Mouse (Mus musculus) CH12.LX (cell line): ENCODE results near the gene Ube2o. TPM values are rescaled to one million over a fixed set of nuclear protein-coding genes. Genes with fewer than 3 reads are reported as not detected.

Experiments used
- DNase-seq: peaks from one replicate; pipeline ENCODE4 v3.0.0-alpha.2; 2013; ENCODE audit errors: extremely low read depth
- H3K27ac ChIP-seq: 2 replicates; pipeline ENCODE4 v1.5.1; 2012; ENCODE audit warnings: low read depth, mild to moderate bottlenecking, control low read depth, moderate library complexity; ENCODE audit not compliant: insufficient read depth
- H3K27me3 ChIP-seq: replicated peaks from 2 replicates; pipeline ENCODE3; 2012; ENCODE audit warnings: inconsistent platforms
- H3K36me3 ChIP-seq, 2 experiments: replicated peaks in 1 of 2; 2 replicates each; pipeline versions ENCODE3 to v1.6.1; 2012; ENCODE audit warnings: inconsistent platforms in 1 of 2, low read length in 1 of 2, mild to moderate bottlenecking in 1 of 2, mixed read lengths in 1 of 2, moderate library complexity in 1 of 2; ENCODE audit not compliant: control insufficient read depth in 1 of 2, insufficient read depth in 1 of 2
- H3K4me1 ChIP-seq, 2 experiments: 2 replicates each; pipeline ENCODE4 v1.6.1; 2012; ENCODE audit warnings: inconsistent platforms in 1 of 2, moderate library complexity in 1 of 2; ENCODE audit not compliant: insufficient read depth in 2 of 2, control insufficient read depth in 1 of 2
- H3K4me2 ChIP-seq: 2 replicates; pipeline ENCODE4 v1.6.1; 2012; ENCODE audit warnings: low read depth, mild to moderate bottlenecking, control low read depth; ENCODE audit not compliant: poor library complexity, insufficient read depth, severe bottlenecking
- H3K4me3 ChIP-seq, 3 experiments: fragments of 150-350 bp in 1 of 3; sonication (generic) in 1 of 3; replicated peaks in 1 of 3; 2 replicates each; pipeline versions ENCODE3 to v1.5.1; 2011 to 2012; ENCODE audit warnings: low read depth in 2 of 3, low read length in 2 of 3, mild to moderate bottlenecking in 2 of 3, moderate library complexity in 2 of 3, control low read depth in 1 of 3, improper control_type of control experiment in 1 of 3, inconsistent platforms in 1 of 3, mixed read lengths in 1 of 3; ENCODE audit not compliant: poor library complexity in 1 of 3
- H3K79me2 ChIP-seq: replicated peaks from 2 replicates; pipeline ENCODE4 v1.6.1; 2012; ENCODE audit warnings: mild to moderate bottlenecking, moderate library complexity; ENCODE audit not compliant: control insufficient read depth, poor library complexity, insufficient read depth, severe bottlenecking; ENCODE audit errors: extremely low read depth
- H3K9ac ChIP-seq: 2 replicates; pipeline ENCODE4 v1.6.1; 2012; ENCODE audit warnings: low read depth, mild to moderate bottlenecking, control low read depth, moderate library complexity; ENCODE audit not compliant: insufficient read depth
- H3K9me3 ChIP-seq: replicated peaks from 2 replicates; pipeline ENCODE3; 2012; ENCODE audit warnings: low read length, inconsistent platforms, mixed read lengths
- BHLHE40 ChIP-seq: IDR thresholded peaks from 2 replicates; pipeline ENCODE4 v1.6.1; 2011; ENCODE audit warnings: mild to moderate bottlenecking, low read depth, low read length, improper control_type of control experiment
- CHD2 ChIP-seq: IDR thresholded peaks from 2 replicates; pipeline ENCODE4 v1.6.1; 2011; ENCODE audit warnings: low read length, improper control_type of control experiment
- CTCF ChIP-seq, 2 experiments: IDR thresholded peaks in 1 of 2; conservative IDR thresholded peaks in 1 of 2; 2 replicates each; pipeline ENCODE4 v1.5.1; 2011 to 2012; ENCODE audit warnings: low read depth in 2 of 2, low read length in 2 of 2, improper control_type of control experiment in 1 of 2, inconsistent platforms in 1 of 2, mild to moderate bottlenecking in 1 of 2, moderate library complexity in 1 of 2
- E2F4 ChIP-seq: IDR thresholded peaks from 2 replicates; pipeline ENCODE4 v1.6.1; 2011; ENCODE audit warnings: low read depth, low read length, improper control_type of control experiment; ENCODE audit not compliant: insufficient replicate concordance
- ELF1 ChIP-seq: IDR thresholded peaks from 2 replicates; pipeline ENCODE4 v1.6.1; 2014; ENCODE audit warnings: low read depth, mild to moderate bottlenecking, inconsistent platforms, low read length, improper control_type of control experiment
- EP300 ChIP-seq: IDR thresholded peaks from 2 replicates; pipeline ENCODE4 v1.6.1; 2011; ENCODE audit warnings: low read length, improper control_type of control experiment
- ETS1 ChIP-seq: conservative IDR thresholded peaks from 2 replicates; pipeline ENCODE4 v1.6.1; 2012; ENCODE audit warnings: low read depth, mild to moderate bottlenecking, inconsistent platforms, low read length, improper control_type of control experiment, moderate library complexity
- GABPA ChIP-seq: IDR thresholded peaks from 2 replicates; pipeline ENCODE4 v1.6.1; 2012; ENCODE audit warnings: low read depth, low read length, improper control_type of control experiment, inconsistent platforms; ENCODE audit not compliant: insufficient replicate concordance
- HCFC1 ChIP-seq: IDR thresholded peaks from 2 replicates; pipeline ENCODE4 v1.6.1; 2012; ENCODE audit warnings: low read depth, mild to moderate bottlenecking, inconsistent platforms, low read length, improper control_type of control experiment
- IRF4 ChIP-seq: IDR thresholded peaks from 2 replicates; pipeline ENCODE4 v1.6.1; 2014; ENCODE audit warnings: low read depth, mild to moderate bottlenecking, inconsistent platforms, low read length, improper control_type of control experiment
- KAT2A ChIP-seq: IDR thresholded peaks from 2 replicates; pipeline ENCODE4 v1.6.1; 2012; ENCODE audit warnings: low read length, improper control_type of control experiment, inconsistent platforms; ENCODE audit not compliant: insufficient replicate concordance
- MAFK ChIP-seq: IDR thresholded peaks from 2 replicates; pipeline ENCODE4 v1.6.1; 2011; ENCODE audit warnings: low read length, improper control_type of control experiment; ENCODE audit not compliant: insufficient replicate concordance
- MAX ChIP-seq: IDR thresholded peaks from 2 replicates; pipeline ENCODE4 v1.6.1; 2011; ENCODE audit warnings: low read length, improper control_type of control experiment
- MAZ ChIP-seq: IDR thresholded peaks from 2 replicates; pipeline ENCODE4 v1.6.1; 2012; ENCODE audit warnings: low read depth, mild to moderate bottlenecking, inconsistent platforms, low read length, improper control_type of control experiment, moderate library complexity
- MEF2A ChIP-seq: IDR thresholded peaks from 2 replicates; pipeline ENCODE4 v1.6.1; 2014; ENCODE audit warnings: low read depth, mild to moderate bottlenecking, inconsistent platforms, low read length, improper control_type of control experiment, borderline replicate concordance
- MYC ChIP-seq: IDR thresholded peaks from 2 replicates; pipeline ENCODE4 v1.6.1; 2011; ENCODE audit warnings: low read depth, mild to moderate bottlenecking, improper control_type of control experiment, low read length
- NRF1 ChIP-seq: IDR thresholded peaks from 2 replicates; pipeline ENCODE4 v1.6.1; 2014; ENCODE audit warnings: low read depth, mild to moderate bottlenecking, inconsistent platforms, low read length, improper control_type of control experiment, moderate library complexity
- RAD21 ChIP-seq: IDR thresholded peaks from 2 replicates; pipeline ENCODE4 v1.6.1; 2011; ENCODE audit warnings: low read depth, mild to moderate bottlenecking, low read length, improper control_type of control experiment, moderate library complexity
- RCOR1 ChIP-seq: conservative IDR thresholded peaks from 2 replicates; pipeline ENCODE4 v1.6.1; 2012; ENCODE audit warnings: low read depth, mild to moderate bottlenecking, inconsistent platforms, low read length, improper control_type of control experiment
- SMC3 ChIP-seq: IDR thresholded peaks from 2 replicates; pipeline ENCODE4 v1.6.1; 2011; ENCODE audit warnings: low read depth, low read length, improper control_type of control experiment
- TBP ChIP-seq: conservative IDR thresholded peaks from 2 replicates; pipeline ENCODE4 v1.6.1; 2011; ENCODE audit warnings: low read depth, low read length, improper control_type of control experiment
- UBTF ChIP-seq: IDR thresholded peaks from 2 replicates; pipeline ENCODE4 v1.6.1; 2012; ENCODE audit warnings: low read depth, mild to moderate bottlenecking, inconsistent platforms, low read length, improper control_type of control experiment, moderate library complexity
- USF2 ChIP-seq: conservative IDR thresholded peaks from 2 replicates; pipeline ENCODE4 v1.6.1; 2011; ENCODE audit warnings: low read depth, low read length, improper control_type of control experiment
- dilution Hi-C: fragments of 300-500 bp; cut with MboI; formaldehyde crosslinking; loops from 2 replicates; pipeline ENCODE4 v1.14.3; 2020; ENCODE audit warnings: low sequenced_read_pairs; ENCODE audit not compliant: extremely low pct_unique_long_range_greater_than_20kb, extremely low pct_ligation_motif_present
- in situ Hi-C: fragments of 300-500 bp; cut with MboI; formaldehyde crosslinking; loops from 3 replicates; pipeline ENCODE4 v1.14.3; 2019; ENCODE audit warnings: low sequenced_read_pairs, low pct_ligation_motif_present, low pct_unique_long_range_greater_than_20kb, mixed read lengths
- polyA plus RNA-seq: library from polyadenylated mRNA; unstranded; fragments of >175 nt; gene quantifications from 2 replicates; pipeline ENCODE4 v1.2.1, GENCODE M21; 2012; ENCODE audit warnings: low read depth; ENCODE audit not compliant: insufficient read length
- total RNA-seq, 2 experiments: library from RNA; depleted of rRNA; stranded (reverse); fragments of 300-350 nt in 1 of 2; fragments of >200 nt in 1 of 2; gene quantifications; 2 replicates each; pipeline ENCODE4 v1.2.3; 2012 to 2014

Ube2o gene
- total and polyA plus RNA-seq, 3 experiments, result 12.7 to 61.7 (median 42.8) TPM

DNA sequence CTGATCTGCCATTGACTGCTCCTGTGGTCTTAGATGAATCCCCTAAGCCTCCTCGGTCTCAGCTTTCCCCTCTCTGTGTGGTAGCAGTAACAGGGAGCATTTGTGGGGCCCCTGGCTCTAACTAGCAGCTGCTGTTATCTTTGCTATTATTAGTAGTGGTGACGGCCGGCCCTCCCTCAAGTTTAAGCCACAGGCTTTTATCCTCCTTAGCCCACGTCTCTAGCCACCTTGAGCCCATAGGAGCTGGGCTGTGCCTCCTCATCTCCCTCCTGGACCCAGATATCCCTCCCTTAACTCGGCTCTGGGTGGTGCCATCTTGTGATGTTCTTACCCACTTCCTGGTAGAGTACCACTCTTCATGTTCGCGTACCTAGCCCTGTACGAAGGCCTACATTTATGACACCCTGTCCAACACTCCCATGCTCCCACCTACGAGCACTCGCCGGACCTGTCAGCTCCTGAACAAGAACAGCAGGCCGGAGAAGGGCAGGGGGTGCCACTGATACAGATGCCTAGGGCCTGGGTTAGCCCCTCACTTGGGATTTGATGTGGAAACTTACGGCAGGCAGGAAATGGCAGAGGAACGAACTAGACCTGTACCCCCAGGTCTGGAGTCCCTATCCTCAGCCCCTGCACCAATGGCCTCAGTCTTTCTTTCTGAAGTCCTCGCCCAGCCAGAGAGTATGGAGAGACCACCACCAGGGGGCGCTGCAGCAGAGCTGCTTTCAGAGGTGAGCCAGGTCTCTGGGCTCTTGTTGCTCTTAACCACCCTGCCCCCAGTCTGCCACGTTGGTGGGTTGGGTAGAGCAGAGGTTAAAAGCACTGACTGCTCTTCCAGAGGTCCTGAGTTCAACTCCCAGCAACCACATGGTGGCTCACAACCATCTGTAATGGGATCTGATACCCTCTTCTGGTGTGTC is 44.1 kb upstream of the Ube2o start:
- Histone ChIP-seq H3K4me2 (no peak overlapping the region), H3K4me1 (peaks cover 40 to 74% of the 10 kb centered on the region in 2 experiments), H3K36me3 (no peaks in the 10 kb centered on the region), H3K27ac (peak overlapping the region; percentile 92), H3K27me3 (no peaks in the 10 kb centered on the region), H3K9me3 (no peaks in the 10 kb centered on the region), H3K4me3 (no peak overlapping the region)
- dilution Hi-C loops (no loop called here), in situ Hi-C loops (no loop called here)
- peak; percentile 96 for DNase-seq
- no peak for TF ChIP-seq GABPA
- no peak for TF ChIP-seq EP300
- no peak for TF ChIP-seq RCOR1
- TF ChIP-seq UBTF, result no peak
- TF ChIP-seq TBP, result peak; percentile 97
- peak; percentile 41; the same call in 1 of the 2 replicates for TF ChIP-seq IRF4
- TF ChIP-seq CTCF (conservative IDR thresholded peaks at IDR 0.05 in 1 of 2, IDR thresholded peaks at IDR 0.05 in 1 of 2; ENCODE audit: low read depth in 2 of 2, low read length in 2 of 2), result peak; percentile 91 to 95
- TF ChIP-seq CHD2, result peak; percentile 75
- no peak for TF ChIP-seq ETS1
- TF ChIP-seq MEF2A, result peak; percentile 33; the same call in 1 of the 2 replicates
- peak; percentile 60; the same call in 1 of the 2 replicates for TF ChIP-seq MYC
- peak; percentile 13; the same call in 1 of the 2 replicates for TF ChIP-seq HCFC1
- TF ChIP-seq MAFK, result no peak
- peak; percentile 34 for TF ChIP-seq RAD21
- TF ChIP-seq MAZ, result 0 out of 2 replicates have a peak, but pooled peaks have one; percentile 38
- peak; percentile 65 for TF ChIP-seq ELF1
- no peak for TF ChIP-seq KAT2A
- TF ChIP-seq E2F4, result no peak
- peak; percentile 58; the same call in 1 of the 2 replicates for TF ChIP-seq MAX
- no peak for TF ChIP-seq USF2
- TF ChIP-seq SMC3, result peak; percentile 60
- 0 out of 2 replicates have a peak, but pooled peaks have one; percentile 4 for TF ChIP-seq NRF1
- TF ChIP-seq BHLHE40, result no peak
- TF ChIP-seq, all 38 proteins: peak for 13
- no peaks in the 10 kb centered on the region for H3K79me2 ChIP-seq
- no peak overlapping the region for H3K9ac ChIP-seq
